Mouse (Mus musculus) embryonic facial prominence, embryonic 10.5 days (tissue): ENCODE measurements at regions not wholly inside any gene's neighbourhood (a gene's known extent, or its start where the extent isn't known, plus 50 kb on each side); places are given as distances from the start of the nearest gene placed in this dataset. TPM values are rescaled to one million over a fixed set of nuclear protein-coding genes. Genes with fewer than 3 reads are reported as not detected.
"Not testable (repeated sequence)": the region's sequence is repeated elsewhere in the genome, so short reads cannot be mapped to it uniquely, and the experiment has no call there.

Experiments
- DNase-seq: peaks from one replicate; pipeline ENCODE4 v3.0.0-alpha.2; 2017; ENCODE audit warnings: low spot score
- H3K27ac ChIP-seq: fragments of 300-500 bp; sonication (generic); replicated peaks from 2 replicates; pipeline ENCODE4 v1.5.1; 2016; ENCODE audit warnings: mild to moderate bottlenecking
- H3K27me3 ChIP-seq: fragments of 300-500 bp; sonication (generic); replicated peaks from 2 replicates; pipeline ENCODE4 v1.6.1; 2016; ENCODE audit warnings: low read depth, mild to moderate bottlenecking; ENCODE audit not compliant: poor library complexity, severe bottlenecking
- H3K36me3 ChIP-seq: fragments of 300-500 bp; sonication (generic); replicated peaks from 2 replicates; pipeline ENCODE4 v1.6.1; 2016; ENCODE audit warnings: mild to moderate bottlenecking, moderate library complexity
- H3K4me1 ChIP-seq: fragments of 300-500 bp; sonication (generic); 2 replicates; pipeline ENCODE4 v1.6.1; 2016
- H3K4me3 ChIP-seq: fragments of 300-500 bp; sonication (generic); 2 replicates; pipeline ENCODE4 v1.5.1; 2016; ENCODE audit warnings: mild to moderate bottlenecking, moderate library complexity
- H3K9me3 ChIP-seq: fragments of 300-500 bp; sonication (generic); 2 replicates; pipeline ENCODE4 v1.6.1; 2016; ENCODE audit warnings: mild to moderate bottlenecking
- WGBS: fragments of 180-500 bp; shearing (Covaris S2); methylation state at CpG from one replicate; pipeline ENCODE4 v1.1.7; 2016; 5-methylcytosine and 5-hydroxymethylcytosine counted together
- microRNA-seq: library from miRNA; unstranded; fragments of <30 nt; microRNA quantifications from one replicate; pipeline ENCODE4, GENCODE M21; 2017

DNA sequence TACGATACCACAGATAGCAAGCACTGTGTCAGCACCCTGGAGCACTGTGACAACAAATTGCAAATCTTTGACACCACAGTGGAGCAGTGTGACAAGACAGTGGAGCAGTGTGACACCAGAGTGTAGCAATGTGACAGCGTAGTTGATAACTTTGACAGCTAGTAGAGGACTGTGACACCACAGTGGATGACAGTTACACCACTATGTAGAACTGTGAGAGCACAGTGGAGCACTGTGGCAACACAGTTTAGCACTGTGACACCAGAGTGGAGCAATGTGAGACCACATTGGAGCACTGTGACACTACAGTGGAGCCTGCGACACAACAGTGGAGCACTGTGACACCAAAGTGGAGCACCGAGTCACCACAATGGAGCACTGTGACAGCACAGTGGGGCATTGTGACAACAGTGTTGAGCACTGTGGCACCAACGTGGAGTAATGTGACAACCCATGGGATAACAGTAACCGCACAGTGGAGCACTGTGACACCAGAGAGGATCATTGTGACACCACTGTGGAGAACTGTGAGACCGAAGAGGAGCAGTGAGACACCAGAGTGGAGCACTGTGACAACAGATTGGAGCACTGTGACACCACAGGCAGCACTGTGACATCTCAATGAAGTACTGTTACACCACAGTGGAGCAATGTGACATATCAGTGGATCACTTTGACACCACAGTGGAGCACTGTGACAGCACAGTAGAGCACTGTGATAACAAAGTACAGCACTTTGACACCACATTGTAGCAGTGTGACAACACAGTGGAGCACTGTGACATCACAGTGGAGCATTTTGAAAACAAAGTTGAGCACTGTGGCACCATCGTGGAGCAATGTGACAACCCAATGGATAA, 83.7 kb upstream of the Vmn1r2 start:
- no peaks in the 10 kb centered on the region for H3K27me3 ChIP-seq
- peak; percentile 11 for DNase-seq
- no peak overlapping the region for H3K4me3 ChIP-seq
- H3K4me1 ChIP-seq, result no peaks in the 10 kb centered on the region
- no peak overlapping the region for H3K27ac ChIP-seq
- H3K9me3 ChIP-seq, result peaks cover 99% of the 10 kb centered on the region
- 53% methylated on average over 8 of the region's 8 CpGs for WGBS
- H3K36me3 ChIP-seq, result no peaks in the 10 kb centered on the region

GRCm38 (mm10) chr4:3084021-3084545, 83.0 kb upstream of the Vmn1r2 start:
- WGBS, result 69% methylated on average over 3 of the region's 3 CpGs
- no peak overlapping the region for H3K4me3 ChIP-seq
- H3K27ac ChIP-seq, result no peak overlapping the region
- no peak for DNase-seq
- H3K27me3 ChIP-seq, result no peaks in the 10 kb centered on the region
- peaks cover 95% of the 10 kb centered on the region for H3K9me3 ChIP-seq
- H3K36me3 ChIP-seq, result no peaks in the 10 kb centered on the region
- no peaks in the 10 kb centered on the region for H3K4me1 ChIP-seq

GRCm38 (mm10) chr4:3085456-3086448, 81.4 kb upstream of the Vmn1r2 start:
- Histone ChIP-seq H3K4me1 (no peaks in the 10 kb centered on the region), H3K4me3 (no peak overlapping the region), H3K9me3 (peaks cover 95% of the 10 kb centered on the region), H3K27ac (no peak overlapping the region), H3K36me3 (no peaks in the 10 kb centered on the region), H3K27me3 (no peaks in the 10 kb centered on the region)
- DNase-seq, result no peak
- 59% methylated on average over 6 of the region's 6 CpGs for WGBS

DNA sequence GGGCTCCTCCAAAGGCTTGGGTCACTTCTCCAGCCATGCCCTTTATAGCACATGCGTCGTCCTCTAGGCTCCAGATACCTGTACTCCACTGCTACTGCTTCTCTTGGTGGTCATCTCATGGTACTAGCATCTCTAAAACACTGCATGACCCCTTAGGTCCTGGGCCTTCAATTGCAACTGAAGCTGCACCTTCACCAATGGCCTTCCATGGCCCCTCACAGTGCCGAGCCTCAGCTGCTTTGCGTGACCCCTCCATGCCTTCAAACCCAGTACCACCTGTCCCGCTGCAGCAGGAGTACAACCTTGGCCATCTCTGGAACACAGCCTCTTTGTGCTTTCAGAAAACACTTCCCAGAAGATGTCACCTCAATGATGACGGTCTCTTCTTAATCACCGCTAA, 79.5 kb upstream of the Vmn1r2 start:
- H3K4me1 ChIP-seq, H3K4me3 ChIP-seq, H3K27ac ChIP-seq, H3K36me3 ChIP-seq, DNase-seq, H3K27me3 ChIP-seq: not testable (repeated sequence)
- 81% methylated on average over 7 of the region's 7 CpGs for WGBS
- peaks cover 82% of the 10 kb centered on the region for H3K9me3 ChIP-seq

GRCm38 (mm10) chr4:3089567-3090377, 77.3 kb upstream of the Vmn1r2 start:
- Histone ChIP-seq H3K4me1 (no peaks in the 10 kb centered on the region), H3K9me3 (peaks cover 60% of the 10 kb centered on the region), H3K4me3 (no peak overlapping the region), H3K36me3 (no peaks in the 10 kb centered on the region), H3K27ac (no peak overlapping the region), H3K27me3 (no peaks in the 10 kb centered on the region)
- no peak for DNase-seq
- 61% methylated on average over 13 of the region's 13 CpGs for WGBS

GRCm38 (mm10) chr4:3090378-3090735, 76.8 kb upstream of the Vmn1r2 start:
- Histone ChIP-seq H3K4me1 (no peaks in the 10 kb centered on the region), H3K27ac (no peak overlapping the region), H3K27me3 (no peaks in the 10 kb centered on the region), H3K36me3 (no peaks in the 10 kb centered on the region), H3K9me3 (peaks cover 54% of the 10 kb centered on the region), H3K4me3 (no peak overlapping the region)
- 71% methylated on average over 11 of the region's 11 CpGs for WGBS
- no peak for DNase-seq

GRCm38 (mm10) chr4:3090742-3091141, 76.4 kb upstream of the Vmn1r2 start:
- Histone ChIP-seq H3K36me3 (no peaks in the 10 kb centered on the region), H3K4me3 (no peak overlapping the region), H3K27ac (no peak overlapping the region), H3K9me3 (peaks cover 50% of the 10 kb centered on the region), H3K27me3 (no peaks in the 10 kb centered on the region), H3K4me1 (no peaks in the 10 kb centered on the region)
- 73% methylated on average over 9 of the region's 9 CpGs for WGBS
- DNase-seq, result no peak

Small RNAs in the stretch of these regions (microRNA-seq; reads per million reads assigned to microRNA genes)
- gene Gm27878, result not detected
